Mouse (Mus musculus): ENCODE measurements at regions not wholly inside any gene's neighbourhood (a gene's known extent, or its start where the extent isn't known, plus 50 kb on each side); places are given as distances from the start of the nearest gene placed in this dataset.
"Not testable (repeated sequence)": the region's sequence is repeated elsewhere in the genome, so short reads cannot be mapped to it uniquely, and the experiment has no call there.

GRCm38 (mm10) chr9:14056410-14057172 is 218.3 kb upstream of the Sesn3 start:
- in situ Hi-C loops (cut with MboI, MseI), result no loop called here

GRCm38 (mm10) chr9:14058592-14059227 is 216.2 kb upstream of the Sesn3 start:
- in situ Hi-C loops (cut with MboI, MseI), result no loop called here

GRCm38 (mm10) chr9:14059228-14059779 is 215.6 kb upstream of the Sesn3 start:
- in situ Hi-C loops (cut with MboI, MseI), result no loop called here

- in situ Hi-C loops (cut with MboI, MseI), result no loop called here
These were observed 214.6 kb upstream of the Sesn3 start for GRCm38 (mm10) chr9:14060257-14060656.

GRCm38 (mm10) chr9:14061389-14061788 is 213.5 kb upstream of the Sesn3 start:
- in situ Hi-C loops (cut with MboI, MseI), result no loop called here

GRCm38 (mm10) chr9:14061840-14062239 is 213.0 kb upstream of the Sesn3 start:
- in situ Hi-C loops (cut with MboI, MseI), result no loop called here

GRCm38 (mm10) chr9:14062706-14063105 is 212.2 kb upstream of the Sesn3 start:
- in situ Hi-C loops (cut with MboI, MseI), result no loop called here

GRCm38 (mm10) chr9:14066741-14067140 is 208.1 kb upstream of the Sesn3 start:
- in situ Hi-C loops (cut with MboI, MseI), result not testable (repeated sequence)

- in situ Hi-C loops (cut with MboI, MseI), result no loop called here
These were observed 205.8 kb upstream of the Sesn3 start for GRCm38 (mm10) chr9:14069076-14069475.

- in situ Hi-C loops (cut with MboI, MseI), result loop anchor here (5.0 kb wide), 2 partner anchors 53 to 57 kb away; no protein-coding TSS in a partner anchor
These were observed 205.1 kb upstream of the Sesn3 start for GRCm38 (mm10) chr9:14069770-14070169.

- in situ Hi-C loops (cut with MboI, MseI), result loop anchor here (5.0 kb wide), 2 partner anchors 51 to 59 kb away; no protein-coding TSS in a partner anchor
These were observed 203.1 kb upstream of the Sesn3 start for GRCm38 (mm10) chr9:14071728-14072127.

GRCm38 (mm10) chr9:14072950-14073349 is 201.9 kb upstream of the Sesn3 start:
- in situ Hi-C loops (cut with MboI, MseI), result loop anchor here (5.0 kb wide), 2 partner anchors 49 to 61 kb away; no protein-coding TSS in a partner anchor

- in situ Hi-C loops (cut with MboI, MseI), result loop anchor here (5.0 kb wide), 2 partner anchors 48 to 62 kb away; no protein-coding TSS in a partner anchor
These were observed 200.6 kb upstream of the Sesn3 start for GRCm38 (mm10) chr9:14074273-14074672.

- in situ Hi-C loops (cut with MboI, MseI), result loop anchor here (5.0 kb wide), 2 partner anchors 47 to 63 kb away; no protein-coding TSS in a partner anchor
These were observed 200.0 kb upstream of the Sesn3 start for GRCm38 (mm10) chr9:14074866-14075265.

GRCm38 (mm10) chr9:14075452-14075851 is 199.4 kb upstream of the Sesn3 start:
- in situ Hi-C loops (cut with MboI, MseI), result no loop called here

GRCm38 (mm10) chr9:14075868-14076267 is 199.0 kb upstream of the Sesn3 start:
- in situ Hi-C loops (cut with MboI, MseI), result no loop called here

GRCm38 (mm10) chr9:14076728-14077127 is 198.1 kb upstream of the Sesn3 start:
- in situ Hi-C loops (cut with MboI, MseI), result no loop called here

- in situ Hi-C loops (cut with MboI, MseI), result no loop called here
These were observed 193.7 kb upstream of the Sesn3 start for GRCm38 (mm10) chr9:14081138-14081537.

GRCm38 (mm10) chr9:14086201-14086600 is 188.7 kb upstream of the Sesn3 start:
- in situ Hi-C loops (cut with MboI, MseI), result no loop called here

GRCm38 (mm10) chr9:14086611-14087010 is 188.3 kb upstream of the Sesn3 start:
- in situ Hi-C loops (cut with MboI, MseI), result no loop called here

GRCm38 (mm10) chr9:14087874-14088273 is 187.0 kb upstream of the Sesn3 start:
- in situ Hi-C loops (cut with MboI, MseI), result no loop called here

GRCm38 (mm10) chr9:14089791-14090256 is 185.0 kb upstream of the Sesn3 start:
- in situ Hi-C loops (cut with MboI, MseI), result no loop called here

Data from T-helper 17 cell (primary cell).